Mouse (Mus musculus): Measurements from ENCODE around the gene Sema5a.

- TF ChIP-seq CTCF (IDR thresholded peaks at IDR 0.05; ENCODE audit: control insufficient read depth, insufficient read depth, insufficient read length) (no peak), USF1 (IDR thresholded peaks at IDR 0.05; ENCODE audit: low read depth) (no peak), MYOG (IDR thresholded peaks at IDR 0.05; ENCODE audit: control insufficient read depth, extremely low read depth, insufficient read length) (no peak), MAX (IDR thresholded peaks at IDR 0.05) (no peak)
Measured at GRCm38 (mm10) chr15:32543181-32543580, 298.6 kb downstream of the Sema5a start.
